Mouse (Mus musculus) hindbrain, embryonic 14.5 days (tissue): ENCODE results near the gene Pdgfc. TPM values are rescaled to one million over a fixed set of nuclear protein-coding genes. Genes with fewer than 3 reads are reported as not detected.

ENCODE experiments used
- ATAC-seq: fragments of 200-750 bp; cut with Nextera tagmentation; 2 replicates; pipeline ENCODE4 v1.8.0; 2017; ENCODE audit warnings: moderate number of reproducible peaks, mild to moderate bottlenecking, moderate TSS enrichment, moderate library complexity; ENCODE audit not compliant: low FRiP score
- DNase-seq: peaks from one replicate; pipeline ENCODE4 v3.0.0-alpha.2; 2015; ENCODE audit warnings: low spot score
- H3K27ac ChIP-seq: fragments of 300-500 bp; sonication (generic); 2 replicates; pipeline ENCODE4 v1.5.1; 2014; ENCODE audit warnings: mild to moderate bottlenecking, moderate library complexity
- H3K27me3 ChIP-seq: fragments of 300-500 bp; sonication (generic); 2 replicates; pipeline ENCODE4 v1.6.1; 2014; ENCODE audit warnings: mild to moderate bottlenecking, low read length, mixed read lengths; ENCODE audit not compliant: control insufficient read depth, insufficient read depth
- H3K36me3 ChIP-seq: fragments of 300-500 bp; sonication (generic); replicated peaks from 2 replicates; pipeline ENCODE4 v1.6.1; 2014; ENCODE audit not compliant: control insufficient read depth, insufficient read depth
- H3K4me1 ChIP-seq: fragments of 300-500 bp; sonication (generic); replicated peaks from 2 replicates; pipeline ENCODE4 v1.6.1; 2014; ENCODE audit warnings: antibody characterized with exemption, low read length, mixed read lengths; ENCODE audit not compliant: control insufficient read depth, insufficient read depth
- H3K4me2 ChIP-seq: fragments of 300-500 bp; sonication (generic); replicated peaks from 2 replicates; pipeline ENCODE4 v1.6.1; 2014; ENCODE audit warnings: mild to moderate bottlenecking, moderate library complexity
- H3K4me3 ChIP-seq: fragments of 300-500 bp; sonication (generic); replicated peaks from 2 replicates; pipeline ENCODE4 v1.5.1; 2014; ENCODE audit warnings: mild to moderate bottlenecking, low read length
- H3K9ac ChIP-seq: fragments of 300-500 bp; sonication (generic); 2 replicates; pipeline ENCODE4 v1.6.1; 2014
- H3K9me3 ChIP-seq: fragments of 300-500 bp; sonication (generic); 2 replicates; pipeline ENCODE4 v1.6.1; 2016; ENCODE audit warnings: low read length; ENCODE audit not compliant: control insufficient read depth
- WGBS: fragments of 180-500 bp; shearing (Covaris S2); extraction: QIAGEN DNeasy Blood & Tissue Kit; methylation state at CpG from one replicate; pipeline ENCODE4 v1.1.7; 2014; 5-methylcytosine and 5-hydroxymethylcytosine counted together
- polyA plus RNA-seq: library from polyadenylated mRNA; unstranded; fragments of >200 nt; fragmentation: Nextera tagmentation; extraction: Ambion mirVana; gene quantifications from 2 replicates; pipeline ENCODE4 v1.2.1, GENCODE M21; 2014

The Pdgfc gene
- polyA plus RNA-seq, 1 experiment from 2014 or later: 6.5 TPM

GRCm38 (mm10) chr3:81058527-81059031, 22.4 kb downstream of the Pdgfc start:
- no peak overlapping the region for H3K4me2 ChIP-seq
- H3K4me1 ChIP-seq: no peaks in the 10 kb centered on the region
- no peaks in the 10 kb centered on the region for H3K36me3 ChIP-seq
- H3K27ac ChIP-seq: no peak overlapping the region
- ATAC-seq (0 out of 2 replicates have a peak, but pooled peaks have one; percentile 40), DNase-seq (no peak)
- no peak overlapping the region for H3K9ac ChIP-seq
- no peaks in the 10 kb centered on the region for H3K27me3 ChIP-seq
- H3K4me3 ChIP-seq: no peak overlapping the region
- H3K9me3 ChIP-seq: no peaks in the 10 kb centered on the region
- 33% methylated on average over 4 of the region's 4 CpGs for WGBS

DNA sequence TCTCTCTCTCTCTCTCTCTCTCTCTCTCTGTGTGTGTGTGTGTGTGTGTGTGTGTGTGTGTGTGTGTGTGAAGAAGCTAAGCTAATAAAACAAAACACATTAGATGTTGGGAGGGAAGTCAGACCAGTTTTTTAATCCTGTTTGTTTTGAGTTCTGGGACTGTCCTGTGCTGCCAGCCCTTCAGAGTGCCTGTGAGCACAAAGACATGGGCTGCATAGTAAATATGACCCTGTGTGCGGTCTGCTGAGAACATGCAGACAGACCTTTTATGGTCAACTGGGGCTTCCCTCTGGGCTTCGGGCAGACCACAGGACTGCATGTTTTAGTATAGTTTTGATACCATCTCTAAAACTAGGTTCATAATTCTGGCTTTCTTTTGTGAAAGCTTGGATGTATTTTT, 32.3 kb downstream of the Pdgfc start:
- DNase-seq: no peak
- Histone ChIP-seq H3K27ac (no peak overlapping the region), H3K9me3 (no peaks in the 10 kb centered on the region), H3K36me3 (no peaks in the 10 kb centered on the region), H3K4me1 (no peaks in the 10 kb centered on the region), H3K9ac (no peak overlapping the region), H3K4me3 (no peak overlapping the region), H3K4me2 (no peak overlapping the region), H3K27me3 (no peaks in the 10 kb centered on the region)
- 47% methylated on average over 2 of the region's 2 CpGs for WGBS
- no peak for ATAC-seq

GRCm38 (mm10) chr3:81101136-81101535, 64.9 kb downstream of the Pdgfc start:
- no peak overlapping the region for H3K27ac ChIP-seq
- H3K27me3 ChIP-seq: no peaks in the 10 kb centered on the region
- WGBS: 97% methylated on average over 1 of the region's 1 CpGs
- no peaks in the 10 kb centered on the region for H3K36me3 ChIP-seq
- no peaks in the 10 kb centered on the region; the same call in 1 of the 2 replicates for H3K4me1 ChIP-seq
- no peak overlapping the region for H3K4me2 ChIP-seq
- no peaks in the 10 kb centered on the region for H3K9me3 ChIP-seq
- DNase-seq: no peak
- ATAC-seq: no peak
- no peak overlapping the region for H3K9ac ChIP-seq
- no peak overlapping the region for H3K4me3 ChIP-seq

DNA sequence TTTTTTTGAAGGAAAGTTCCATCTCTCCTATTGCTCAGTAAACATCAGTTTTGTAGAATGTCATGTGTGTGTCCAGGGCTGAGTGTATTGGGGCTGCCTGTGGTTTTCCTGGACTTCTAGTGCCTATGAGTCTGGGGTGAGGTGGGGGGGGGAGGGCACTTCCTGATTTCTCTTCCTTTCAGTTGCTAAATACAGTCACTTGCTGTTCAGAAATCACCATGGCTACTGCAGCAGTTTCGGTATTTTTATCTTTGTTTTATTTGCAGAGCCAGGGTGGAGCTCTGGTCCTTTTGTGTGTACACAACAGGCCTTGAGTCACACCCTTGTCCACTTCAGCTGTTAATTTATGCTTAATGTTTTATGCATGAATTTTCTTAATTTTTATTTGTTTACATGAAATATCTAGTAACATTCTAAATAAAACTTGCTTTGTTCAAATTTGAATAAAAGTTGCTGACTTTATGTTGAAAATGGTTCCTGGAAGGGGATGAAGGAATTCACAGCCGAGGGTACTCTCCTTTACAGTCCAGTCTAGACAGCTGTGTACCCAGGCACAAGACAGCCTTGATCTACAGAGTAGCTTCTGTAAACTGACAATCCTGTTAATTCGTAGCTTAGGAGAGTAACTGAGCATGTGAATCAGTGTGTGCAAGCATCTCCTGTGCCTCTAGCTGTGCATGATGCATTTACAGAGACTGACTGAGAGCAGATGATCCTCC, 66.1 kb downstream of the Pdgfc start:
- no peak overlapping the region for H3K4me2 ChIP-seq
- H3K9ac ChIP-seq: no peak overlapping the region
- no peak overlapping the region for H3K4me3 ChIP-seq
- DNase-seq: no peak
- no peaks in the 10 kb centered on the region for H3K36me3 ChIP-seq
- 14% methylated on average over 3 of the region's 3 CpGs for WGBS
- ATAC-seq: peak; percentile 71
- H3K27ac ChIP-seq: peak overlapping the region; percentile 28; the same call in 1 of the 2 replicates
- no peaks in the 10 kb centered on the region; the same call in 1 of the 2 replicates for H3K4me1 ChIP-seq
- no peaks in the 10 kb centered on the region for H3K9me3 ChIP-seq
- no peaks in the 10 kb centered on the region for H3K27me3 ChIP-seq

GRCm38 (mm10) chr3:81102877-81103420, 66.7 kb downstream of the Pdgfc start:
- 0 out of 2 replicates have a peak overlapping the region, but pooled peaks have one; percentile 28 for H3K27ac ChIP-seq
- H3K9me3 ChIP-seq: no peaks in the 10 kb centered on the region
- 58% methylated on average over 5 of the region's 5 CpGs for WGBS
- H3K27me3 ChIP-seq: no peaks in the 10 kb centered on the region
- ATAC-seq: no peak
- no peak for DNase-seq
- no peak overlapping the region for H3K4me3 ChIP-seq
- no peak overlapping the region for H3K9ac ChIP-seq
- H3K4me1 ChIP-seq: peaks cover 3% of the 10 kb centered on the region; the same call in 1 of the 2 replicates
- no peak overlapping the region for H3K4me2 ChIP-seq
- no peaks in the 10 kb centered on the region for H3K36me3 ChIP-seq

DNA sequence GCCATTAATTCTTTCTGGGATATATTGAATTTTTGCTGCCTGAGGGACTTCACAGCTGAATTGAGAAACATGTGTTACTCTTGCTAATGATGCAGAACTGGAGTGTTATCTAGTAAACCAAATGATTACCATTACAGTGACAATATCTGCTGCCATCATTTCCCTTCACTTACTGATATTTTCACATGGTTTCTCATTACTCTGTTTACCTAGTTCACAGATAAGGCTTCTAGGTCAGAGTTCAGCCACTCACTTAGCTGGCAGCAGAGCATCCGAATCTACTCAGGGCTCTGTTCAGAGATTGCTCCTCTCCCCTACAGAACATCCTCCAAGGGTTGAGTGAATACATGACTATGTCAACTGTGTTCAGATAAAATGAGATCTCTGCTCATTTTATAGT, 71.3 kb downstream of the Pdgfc start:
- no peak overlapping the region for H3K27ac ChIP-seq
- no peak for ATAC-seq

GRCm38 (mm10) chr3:81110968-81111367, 74.8 kb downstream of the Pdgfc start:
- no peaks in the 10 kb centered on the region for H3K27me3 ChIP-seq
- H3K4me3 ChIP-seq: no peak overlapping the region
- no peaks in the 10 kb centered on the region for H3K9me3 ChIP-seq
- no peak for DNase-seq
- H3K4me2 ChIP-seq: no peak overlapping the region
- no peaks in the 10 kb centered on the region for H3K36me3 ChIP-seq
- H3K27ac ChIP-seq: no peak overlapping the region
- ATAC-seq: no peak
- 91% methylated on average over 1 of the region's 1 CpGs for WGBS
- no peak overlapping the region for H3K9ac ChIP-seq
- H3K4me1 ChIP-seq: 0 out of 2 replicates have a peak, but pooled peaks cover 3% of the 10 kb centered on the region

More for the DNA sequence above, 71.3 kb downstream of the Pdgfc start:
- no peaks in the 10 kb centered on the region for H3K36me3 ChIP-seq
- DNase-seq: no peak
- H3K9me3 ChIP-seq: no peaks in the 10 kb centered on the region
- H3K4me2 ChIP-seq: no peak overlapping the region
- 74% methylated on average over 1 of the region's 1 CpGs for WGBS
- H3K9ac ChIP-seq: no peak overlapping the region
- H3K4me1 ChIP-seq: 0 out of 2 replicates have a peak, but pooled peaks cover 3% of the 10 kb centered on the region
- no peaks in the 10 kb centered on the region for H3K27me3 ChIP-seq
- no peak overlapping the region for H3K4me3 ChIP-seq

GRCm38 (mm10) chr3:81112892-81113291, 76.7 kb downstream of the Pdgfc start:
- Histone ChIP-seq H3K9ac (no peak overlapping the region), H3K4me1 (no peaks in the 10 kb centered on the region), H3K36me3 (no peaks in the 10 kb centered on the region), H3K27me3 (no peaks in the 10 kb centered on the region), H3K4me3 (no peak overlapping the region), H3K27ac (no peak overlapping the region), H3K9me3 (no peaks in the 10 kb centered on the region), H3K4me2 (no peak overlapping the region)
- ATAC-seq: no peak
- WGBS: 99% methylated on average over 3 of the region's 3 CpGs
- DNase-seq: no peak

- H3K36me3 ChIP-seq: no peaks in the 10 kb centered on the region
- no peak overlapping the region for H3K4me3 ChIP-seq
- H3K4me2 ChIP-seq: no peak overlapping the region
- 89% methylated on average over 1 of the region's 1 CpGs for WGBS
- no peaks in the 10 kb centered on the region for H3K4me1 ChIP-seq
- no peaks in the 10 kb centered on the region for H3K9me3 ChIP-seq
- no peak overlapping the region for H3K27ac ChIP-seq
- H3K9ac ChIP-seq: no peak overlapping the region
- DNase-seq (no peak), ATAC-seq (no peak)
- H3K27me3 ChIP-seq: no peaks in the 10 kb centered on the region
These were observed 84.4 kb downstream of the Pdgfc start for GRCm38 (mm10) chr3:81120664-81121063.
